Mouse (Mus musculus): Measurements from ENCODE around the gene Foxp1. TPM values are rescaled to one million over a fixed set of nuclear protein-coding genes. Genes with fewer than 3 reads are reported as not detected.

Gene Foxp1
- polyA plus RNA-seq, 2 experiments, result 101 to 166 TPM

GRCm38 (mm10) chr6:98933135-98933724, 589.3 kb downstream of the Foxp1 start:
- Histone ChIP-seq H3K4me2 (replicated peaks; ENCODE audit: low read depth, low read length, severe bottlenecking) (no peak overlapping the region), H3K27ac (replicated peaks; ENCODE audit: low read depth, low read length) (no peak overlapping the region), H3K27me3 (ENCODE audit: control insufficient read depth, insufficient read depth, low read length) (no peaks in the 10 kb centered on the region), H3K4me1 (ENCODE audit: control insufficient read depth, insufficient read depth, low read length) (peaks cover 12% of the 10 kb centered on the region), H3K36me3 (ENCODE audit: control insufficient read depth, insufficient read depth, low read length) (peaks cover 71% of the 10 kb centered on the region), H3K9ac (ENCODE audit: low read depth, low read length, severe bottlenecking) (no peak overlapping the region), H3K9me3 (ENCODE audit: control insufficient read depth, low read length) (no peaks in the 10 kb centered on the region), H3K4me3 (replicated peaks; ENCODE audit: low read length) (no peak overlapping the region)
- DNase-seq (ENCODE audit: low spot score) (no peak), ATAC-seq (ENCODE audit: low FRiP score, low read depth) (no peak)
- WGBS, result 35% methylated on average over 18 of the region's 18 CpGs
- no peak for TF ChIP-seq POLR2A (IDR thresholded peaks at IDR 0.05; ENCODE audit: borderline replicate concordance, extremely low read depth, insufficient read depth, insufficient read length)

GRCm38 (mm10) chr6:98931881-98932540, 590.5 kb downstream of the Foxp1 start:
- DNase-seq (ENCODE audit: low spot score) (no peak), ATAC-seq (ENCODE audit: low FRiP score, low read depth) (no peak)
- Histone ChIP-seq H3K36me3 (ENCODE audit: control insufficient read depth, insufficient read depth, low read length) (peaks cover 65% of the 10 kb centered on the region), H3K27ac (replicated peaks; ENCODE audit: low read depth, low read length) (no peak overlapping the region), H3K4me3 (replicated peaks; ENCODE audit: low read length) (no peak overlapping the region), H3K9ac (ENCODE audit: low read depth, low read length, severe bottlenecking) (no peak overlapping the region), H3K4me2 (replicated peaks; ENCODE audit: low read depth, low read length, severe bottlenecking) (no peak overlapping the region), H3K9me3 (ENCODE audit: control insufficient read depth, low read length) (no peaks in the 10 kb centered on the region), H3K4me1 (ENCODE audit: control insufficient read depth, insufficient read depth, low read length) (peaks cover 12% of the 10 kb centered on the region), H3K27me3 (ENCODE audit: control insufficient read depth, insufficient read depth, low read length) (no peaks in the 10 kb centered on the region)
- 49% methylated on average over 8 of the region's 8 CpGs for WGBS
- TF ChIP-seq POLR2A (IDR thresholded peaks at IDR 0.05; ENCODE audit: borderline replicate concordance, extremely low read depth, insufficient read depth, insufficient read length), result no peak

- Histone ChIP-seq H3K36me3 (ENCODE audit: control insufficient read depth, insufficient read depth, low read length) (peaks cover 62% of the 10 kb centered on the region), H3K4me2 (replicated peaks; ENCODE audit: low read depth, low read length, severe bottlenecking) (no peak overlapping the region), H3K4me3 (replicated peaks; ENCODE audit: low read length) (no peak overlapping the region), H3K9me3 (ENCODE audit: control insufficient read depth, low read length) (no peaks in the 10 kb centered on the region), H3K27ac (replicated peaks; ENCODE audit: low read depth, low read length) (no peak overlapping the region), H3K4me1 (ENCODE audit: control insufficient read depth, insufficient read depth, low read length) (peaks cover 12% of the 10 kb centered on the region), H3K27me3 (ENCODE audit: control insufficient read depth, insufficient read depth, low read length) (no peaks in the 10 kb centered on the region), H3K9ac (ENCODE audit: low read depth, low read length, severe bottlenecking) (no peak overlapping the region)
- DNase-seq (ENCODE audit: low spot score), result no peak
- no peak for ATAC-seq (ENCODE audit: low FRiP score, low read depth)
- WGBS, result 83% methylated on average over 15 of the region's 15 CpGs
- TF ChIP-seq POLR2A (IDR thresholded peaks at IDR 0.05; ENCODE audit: borderline replicate concordance, extremely low read depth, insufficient read depth, insufficient read length), result no peak
Measured at GRCm38 (mm10) chr6:98930652-98931300, 591.7 kb downstream of the Foxp1 start.

GRCm38 (mm10) chr6:98928365-98928764, 594.2 kb downstream of the Foxp1 start:
- Histone ChIP-seq H3K27ac (replicated peaks; ENCODE audit: low read depth, low read length) (no peak overlapping the region), H3K36me3 (ENCODE audit: control insufficient read depth, insufficient read depth, low read length) (peaks cover 49% of the 10 kb centered on the region)
- ATAC-seq (ENCODE audit: low FRiP score, low read depth), result no peak

GRCm38 (mm10) chr6:98901259-98901658, 621.3 kb downstream of the Foxp1 start:
- Histone ChIP-seq H3K4me2 (replicated peaks; ENCODE audit: low read depth, low read length, severe bottlenecking) (no peak overlapping the region), H3K27me3 (ENCODE audit: control insufficient read depth, insufficient read depth, low read length) (no peaks in the 10 kb centered on the region), H3K4me3 (replicated peaks; ENCODE audit: low read length) (no peak overlapping the region), H3K4me1 (ENCODE audit: control insufficient read depth, insufficient read depth, low read length) (no peaks in the 10 kb centered on the region), H3K27ac (replicated peaks; ENCODE audit: low read depth, low read length) (no peak overlapping the region), H3K9me3 (ENCODE audit: control insufficient read depth, low read length) (no peaks in the 10 kb centered on the region), H3K36me3 (ENCODE audit: control insufficient read depth, insufficient read depth, low read length) (no peaks in the 10 kb centered on the region), H3K9ac (ENCODE audit: low read depth, low read length, severe bottlenecking) (no peak overlapping the region)
- no peak for ATAC-seq (ENCODE audit: low FRiP score, low read depth)
- no peak for DNase-seq (ENCODE audit: low spot score)
- TF ChIP-seq POLR2A (IDR thresholded peaks at IDR 0.05; ENCODE audit: borderline replicate concordance, extremely low read depth, insufficient read depth, insufficient read length), result no peak
- WGBS, result 89% methylated on average over 6 of the region's 6 CpGs

More at GRCm38 (mm10) chr6:98928365-98928764, 594.2 kb downstream of the Foxp1 start:
- WGBS, result 78% methylated on average over 8 of the region's 8 CpGs
- Histone ChIP-seq H3K4me1 (ENCODE audit: control insufficient read depth, insufficient read depth, low read length) (peaks cover 3% of the 10 kb centered on the region), H3K9me3 (ENCODE audit: control insufficient read depth, low read length) (no peaks in the 10 kb centered on the region), H3K4me3 (replicated peaks; ENCODE audit: low read length) (no peak overlapping the region), H3K9ac (ENCODE audit: low read depth, low read length, severe bottlenecking) (no peak overlapping the region), H3K27me3 (ENCODE audit: control insufficient read depth, insufficient read depth, low read length) (no peaks in the 10 kb centered on the region), H3K4me2 (replicated peaks; ENCODE audit: low read depth, low read length, severe bottlenecking) (no peak overlapping the region)
- no peak for DNase-seq (ENCODE audit: low spot score)
- TF ChIP-seq POLR2A (IDR thresholded peaks at IDR 0.05; ENCODE audit: borderline replicate concordance, extremely low read depth, insufficient read depth, insufficient read length), result no peak
